Mouse (Mus musculus) embryonic facial prominence, embryonic 12.5 days (tissue): Measurements from ENCODE around the gene Xpr1. TPM values are rescaled to one million over a fixed set of nuclear protein-coding genes. Genes with fewer than 3 reads are reported as not detected.

Experiments used
- ATAC-seq: fragments of 200-750 bp; cut with Nextera tagmentation; 2 replicates; pipeline ENCODE4 v1.8.0; 2017; ENCODE audit not compliant: insufficient number of reproducible peaks, insufficient read depth, low FRiP score, low TSS enrichment
- H3K27ac ChIP-seq: fragments of 300-500 bp; sonication (generic); 2 replicates; pipeline ENCODE4 v1.5.1; 2016; ENCODE audit warnings: mild to moderate bottlenecking
- H3K27me3 ChIP-seq: fragments of 300-500 bp; sonication (generic); 2 replicates; pipeline ENCODE4 v1.6.1; 2016; ENCODE audit warnings: mild to moderate bottlenecking, moderate library complexity
- H3K36me3 ChIP-seq: fragments of 300-500 bp; sonication (generic); 2 replicates; pipeline ENCODE4 v1.6.1; 2016; ENCODE audit warnings: mild to moderate bottlenecking
- H3K4me1 ChIP-seq: fragments of 300-500 bp; sonication (generic); 2 replicates; pipeline ENCODE4 v1.6.1; 2016
- H3K4me2 ChIP-seq: fragments of 300-500 bp; sonication (generic); replicated peaks from 2 replicates; pipeline ENCODE4 v1.6.1; 2016; ENCODE audit warnings: mild to moderate bottlenecking, moderate library complexity
- H3K4me3 ChIP-seq: fragments of 300-500 bp; sonication (generic); 2 replicates; pipeline ENCODE4 v1.5.1; 2016; ENCODE audit warnings: mild to moderate bottlenecking
- H3K9ac ChIP-seq: fragments of 300-500 bp; sonication (generic); 2 replicates; pipeline ENCODE4 v1.6.1; 2016; ENCODE audit warnings: mild to moderate bottlenecking, moderate library complexity
- H3K9me3 ChIP-seq: fragments of 300-500 bp; sonication (generic); 2 replicates; pipeline ENCODE4 v1.6.1; 2016; ENCODE audit warnings: mild to moderate bottlenecking, moderate library complexity
- WGBS: fragments of 180-500 bp; shearing (Covaris S2); methylation state at CpG from one replicate; pipeline ENCODE4 v1.1.7; 2016; 5-methylcytosine and 5-hydroxymethylcytosine counted together
- polyA plus RNA-seq: library from polyadenylated mRNA; unstranded; fragments of >200 nt; fragmentation: Nextera tagmentation; extraction: Ambion mirVana; gene quantifications from 2 replicates; pipeline ENCODE4 v1.2.1, GENCODE M21; 2016

Xpr1 gene
- 10.3 and 10.5 TPM in 2 replicates for polyA plus RNA-seq

DNA sequence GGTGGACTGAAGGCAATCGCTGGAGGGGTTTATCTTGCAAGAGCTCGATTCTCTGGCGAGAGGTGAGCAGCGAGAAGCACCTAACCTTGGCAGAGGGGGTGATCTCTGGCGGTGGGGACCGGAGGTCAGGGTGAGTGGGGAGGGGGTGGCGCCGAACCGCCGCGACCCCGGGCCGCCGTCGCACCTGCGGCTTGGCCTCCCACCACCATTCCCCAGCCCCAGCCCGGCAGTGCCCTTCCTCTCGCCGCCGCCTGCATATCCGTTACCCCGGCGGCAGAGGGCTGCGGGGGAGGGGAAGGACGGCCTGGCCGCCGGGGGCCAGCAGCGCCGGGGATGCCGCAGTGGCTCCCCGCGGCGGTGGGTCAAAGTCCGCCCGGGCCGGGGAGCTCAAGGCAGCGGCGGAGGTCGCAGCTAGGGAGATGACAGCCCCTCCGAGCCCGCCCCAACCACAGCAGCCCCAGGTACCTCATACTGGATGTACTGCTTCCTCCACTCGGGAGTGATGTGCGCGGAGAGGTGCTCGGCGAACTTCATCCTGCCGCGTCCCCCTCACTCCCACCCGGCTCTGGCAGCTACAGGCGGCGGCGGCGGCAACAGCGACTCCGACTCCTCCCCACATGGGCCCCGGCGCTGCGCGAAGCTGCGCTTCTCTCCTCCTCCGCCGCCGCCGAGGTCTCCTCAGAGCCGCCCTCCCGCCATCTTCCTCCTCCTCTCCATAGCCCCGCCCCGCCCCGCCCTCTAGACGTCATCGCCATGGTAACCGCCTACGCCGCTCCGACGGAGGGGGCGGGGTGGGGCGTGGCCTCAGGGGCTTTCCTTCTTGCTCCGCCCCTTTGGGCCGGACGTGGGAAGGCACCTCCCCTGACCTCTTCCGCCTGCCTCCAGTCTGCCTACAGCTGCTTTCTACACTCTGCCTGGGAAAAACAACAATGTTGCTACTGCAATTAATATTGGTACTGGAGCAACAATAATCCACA, at the start of gene Xpr1:
Xpr1 (minus strand) TSS at position 715 of the 977 bp plus-strand sequence.
- Histone ChIP-seq H3K4me1 (no peaks in the 10 kb centered on the region), H3K36me3 (no peaks in the 10 kb centered on the region), H3K9me3 (no peaks in the 10 kb centered on the region), H3K27ac (peak within 1 kb of the TSS; percentile 84), H3K4me2 (peak within 1 kb of the TSS; percentile 71), H3K4me3 (peak within 1 kb of the TSS; percentile 90), H3K9ac (peak within 1 kb of the TSS; percentile 82), H3K27me3 (no peaks in the 10 kb centered on the region)
- peak; percentile 89 for ATAC-seq
- under 1% methylated on average over 68 of the region's 82 CpGs for WGBS

DNA sequence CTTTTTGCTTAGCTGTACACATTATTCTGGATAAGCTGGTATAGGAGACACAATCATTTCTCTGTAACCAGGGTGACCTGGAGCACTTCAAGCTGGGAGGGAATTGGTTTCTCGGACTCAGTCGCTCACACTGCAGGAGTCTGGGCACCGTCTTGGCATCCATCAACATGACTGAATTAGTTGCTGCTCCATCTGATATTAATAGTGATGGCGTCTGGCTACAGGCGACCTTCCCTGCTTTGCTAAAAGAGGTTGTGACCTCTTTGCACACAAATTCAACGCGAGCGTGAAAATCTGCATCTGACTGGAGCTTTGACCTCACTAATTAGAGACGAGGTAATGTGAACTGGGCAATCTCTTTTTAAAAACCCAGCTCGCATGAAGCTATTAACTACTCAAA, 46.2 kb upstream of the Xpr1 start:
- H3K27me3 ChIP-seq, result no peaks in the 10 kb centered on the region

GRCm38 (mm10) chr1:155462582-155462981, 45.4 kb upstream of the Xpr1 start:
- H3K4me1 ChIP-seq, result peaks cover 4% of the 10 kb centered on the region; the same call in 1 of the 2 replicates
- no peaks in the 10 kb centered on the region for H3K9me3 ChIP-seq
- 74% methylated on average over 5 of the region's 5 CpGs for WGBS
- H3K27me3 ChIP-seq, result no peaks in the 10 kb centered on the region
- no peak for ATAC-seq
- H3K9ac ChIP-seq, result no peak overlapping the region
- no peaks in the 10 kb centered on the region for H3K36me3 ChIP-seq
- no peak overlapping the region for H3K4me2 ChIP-seq
- no peak overlapping the region for H3K4me3 ChIP-seq
- no peak overlapping the region for H3K27ac ChIP-seq

More for the DNA sequence above, 46.2 kb upstream of the Xpr1 start:
- H3K9me3 ChIP-seq, result no peaks in the 10 kb centered on the region
- no peak for ATAC-seq
- no peaks in the 10 kb centered on the region for H3K36me3 ChIP-seq
- no peak overlapping the region for H3K4me2 ChIP-seq
- no peak overlapping the region for H3K9ac ChIP-seq
- no peak overlapping the region for H3K4me3 ChIP-seq
- H3K4me1 ChIP-seq, result peaks cover 4% of the 10 kb centered on the region; the same call in 1 of the 2 replicates
- WGBS, result 15% methylated on average over 10 of the region's 10 CpGs
- H3K27ac ChIP-seq, result no peak overlapping the region

- H3K27me3 ChIP-seq, result no peaks in the 10 kb centered on the region
- 81% methylated on average over 7 of the region's 7 CpGs for WGBS
- ATAC-seq, result no peak
- H3K4me3 ChIP-seq, result no peak overlapping the region
- H3K36me3 ChIP-seq, result no peaks in the 10 kb centered on the region
- H3K9ac ChIP-seq, result no peak overlapping the region
- no peak overlapping the region for H3K4me2 ChIP-seq
- no peaks in the 10 kb centered on the region for H3K9me3 ChIP-seq
- no peaks in the 10 kb centered on the region for H3K4me1 ChIP-seq
- H3K27ac ChIP-seq, result no peak overlapping the region
Observed at GRCm38 (mm10) chr1:155457532-155457931, 40.3 kb upstream of the Xpr1 start.

- no peaks in the 10 kb centered on the region for H3K27me3 ChIP-seq
- no peaks in the 10 kb centered on the region for H3K9me3 ChIP-seq
- H3K27ac ChIP-seq, result no peak overlapping the region
- no peak for ATAC-seq
- no peaks in the 10 kb centered on the region for H3K36me3 ChIP-seq
- H3K4me3 ChIP-seq, result no peak overlapping the region
- no peak overlapping the region for H3K4me2 ChIP-seq
- H3K4me1 ChIP-seq, result no peaks in the 10 kb centered on the region
- no peak overlapping the region for H3K9ac ChIP-seq
- 78% methylated on average over 8 of the region's 8 CpGs for WGBS
Observed at GRCm38 (mm10) chr1:155453180-155453579, 36.0 kb upstream of the Xpr1 start.

GRCm38 (mm10) chr1:155448932-155449331, 31.7 kb upstream of the Xpr1 start:
- Histone ChIP-seq H3K27me3 (no peaks in the 10 kb centered on the region), H3K36me3 (no peaks in the 10 kb centered on the region), H3K4me2 (no peak overlapping the region), H3K9me3 (no peaks in the 10 kb centered on the region), H3K4me1 (no peaks in the 10 kb centered on the region), H3K9ac (no peak overlapping the region), H3K27ac (no peak overlapping the region), H3K4me3 (no peak overlapping the region)
- 82% methylated on average over 2 of the region's 2 CpGs for WGBS
- ATAC-seq, result no peak

GRCm38 (mm10) chr1:155447277-155447676, 30.1 kb upstream of the Xpr1 start:
- Histone ChIP-seq H3K4me3 (no peak overlapping the region), H3K36me3 (no peaks in the 10 kb centered on the region), H3K4me2 (no peak overlapping the region), H3K27ac (no peak overlapping the region), H3K9me3 (no peaks in the 10 kb centered on the region), H3K9ac (no peak overlapping the region), H3K27me3 (no peaks in the 10 kb centered on the region), H3K4me1 (no peaks in the 10 kb centered on the region)
- 86% methylated on average over 6 of the region's 6 CpGs for WGBS
- no peak for ATAC-seq

GRCm38 (mm10) chr1:155443115-155443514, 25.9 kb upstream of the Xpr1 start:
- no peak overlapping the region for H3K9ac ChIP-seq
- no peak overlapping the region for H3K4me3 ChIP-seq
- H3K27me3 ChIP-seq, result no peaks in the 10 kb centered on the region
- ATAC-seq, result no peak
- H3K27ac ChIP-seq, result no peak overlapping the region
- 89% methylated on average over 4 of the region's 4 CpGs for WGBS
- no peak overlapping the region for H3K4me2 ChIP-seq
- H3K9me3 ChIP-seq, result no peaks in the 10 kb centered on the region
- no peaks in the 10 kb centered on the region for H3K4me1 ChIP-seq
- no peaks in the 10 kb centered on the region for H3K36me3 ChIP-seq

GRCm38 (mm10) chr1:155442521-155443001, 25.3 kb upstream of the Xpr1 start:
- 71% methylated on average over 13 of the region's 13 CpGs for WGBS
- H3K9me3 ChIP-seq, result no peaks in the 10 kb centered on the region
- no peaks in the 10 kb centered on the region for H3K27me3 ChIP-seq
- no peak for ATAC-seq
- H3K4me1 ChIP-seq, result no peaks in the 10 kb centered on the region
- H3K27ac ChIP-seq, result no peak overlapping the region
- no peak overlapping the region for H3K4me2 ChIP-seq
- no peaks in the 10 kb centered on the region for H3K36me3 ChIP-seq
- H3K9ac ChIP-seq, result no peak overlapping the region
- H3K4me3 ChIP-seq, result no peak overlapping the region

DNA sequence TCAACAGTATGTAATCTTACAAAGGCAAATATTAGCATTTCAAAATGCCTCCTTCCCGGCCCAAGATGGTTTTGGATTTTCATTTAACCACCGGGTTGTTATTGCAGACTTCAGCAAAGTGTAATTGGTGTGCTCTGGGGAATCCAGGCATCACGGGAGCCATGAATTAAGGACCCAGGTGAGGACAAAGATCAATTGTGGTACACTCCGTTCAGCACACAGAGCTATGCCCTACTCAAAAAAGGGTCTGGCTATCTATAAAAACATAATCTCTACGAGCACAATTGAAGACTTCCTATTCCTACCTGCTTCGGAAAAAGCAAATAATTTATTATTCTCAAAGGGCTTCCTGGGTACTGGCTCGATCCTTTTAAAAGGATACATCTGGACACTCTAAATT, 22.3 kb upstream of the Xpr1 start:
- no peak overlapping the region for H3K27ac ChIP-seq
- H3K4me1 ChIP-seq, result no peaks in the 10 kb centered on the region
- H3K4me3 ChIP-seq, result no peak overlapping the region
- no peaks in the 10 kb centered on the region for H3K36me3 ChIP-seq
- H3K4me2 ChIP-seq, result no peak overlapping the region
- H3K27me3 ChIP-seq, result no peaks in the 10 kb centered on the region
- 48% methylated on average over 7 of the region's 7 CpGs for WGBS
- ATAC-seq, result no peak
- no peak overlapping the region for H3K9ac ChIP-seq
- no peaks in the 10 kb centered on the region for H3K9me3 ChIP-seq

- no peaks in the 10 kb centered on the region for H3K27me3 ChIP-seq
- ATAC-seq, result no peak
- no peaks in the 10 kb centered on the region for H3K9me3 ChIP-seq
- WGBS, result 38% methylated on average over 3 of the region's 3 CpGs
- H3K4me2 ChIP-seq, result no peak overlapping the region
- H3K4me1 ChIP-seq, result no peaks in the 10 kb centered on the region
- H3K27ac ChIP-seq, result no peak overlapping the region
- H3K9ac ChIP-seq, result no peak overlapping the region
- H3K4me3 ChIP-seq, result no peak overlapping the region
- H3K36me3 ChIP-seq, result no peaks in the 10 kb centered on the region
Observed at GRCm38 (mm10) chr1:155438525-155438924, 21.3 kb upstream of the Xpr1 start.

GRCm38 (mm10) chr1:155429304-155429703, 12.1 kb upstream of the Xpr1 start:
- Histone ChIP-seq H3K27ac (no peak overlapping the region), H3K27me3 (no peaks in the 10 kb centered on the region), H3K4me3 (no peak overlapping the region), H3K4me2 (no peak overlapping the region), H3K9ac (no peak overlapping the region), H3K36me3 (no peaks in the 10 kb centered on the region), H3K4me1 (0 out of 2 replicates have a peak, but pooled peaks cover 3% of the 10 kb centered on the region), H3K9me3 (no peaks in the 10 kb centered on the region)
- 89% methylated on average over 7 of the region's 7 CpGs for WGBS
- ATAC-seq, result no peak
